Mouse (Mus musculus) heart, postnatal 0 days (tissue): ENCODE measurements around the gene Tmem135.

ENCODE experiments used
- CTCF ChIP-seq: IDR thresholded peaks from 2 replicates; pipeline ENCODE4 v1.5.1; 2016; ENCODE audit warnings: antibody characterized with exemption, control low read depth, low read depth
- EP300 ChIP-seq: IDR thresholded peaks from 2 replicates; pipeline ENCODE4 v1.6.1; 2016; ENCODE audit warnings: antibody characterized with exemption, low read depth

DNA sequence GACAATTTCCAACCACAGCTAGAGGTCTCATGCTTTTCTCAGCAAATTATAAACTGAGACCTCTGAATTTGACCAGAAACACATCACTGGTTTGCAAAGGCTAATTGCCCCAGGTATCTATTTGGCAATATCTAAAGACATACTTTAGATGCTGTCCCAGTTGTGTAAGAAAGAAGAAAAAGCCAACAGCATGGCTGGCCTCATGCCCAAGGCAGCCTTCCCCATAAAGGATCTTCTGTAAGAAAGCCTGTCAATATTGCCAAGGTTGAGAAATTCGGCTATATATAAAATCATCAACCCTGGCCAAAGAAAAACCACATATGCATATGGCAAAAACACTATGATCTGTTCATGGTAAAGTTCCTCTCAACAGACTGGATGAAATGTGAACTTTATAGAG, 107.1 kb downstream of the Tmem135 start:
- no peak for TF ChIP-seq CTCF
- TF ChIP-seq EP300 = no peak
